Mouse (Mus musculus) B cell, adult 2 months (primary cell): Measurements from ENCODE around the gene Cdc42bpg.
"Not testable (repeated sequence)": the region's sequence is repeated elsewhere in the genome, so short reads cannot be mapped to it uniquely, and the experiment has no call there.

Source experiments
- DNase-seq, 2 experiments: peaks; one replicate each; pipeline ENCODE4 v3.0.0; 2022

Gene Cdc42bpg

DNA sequence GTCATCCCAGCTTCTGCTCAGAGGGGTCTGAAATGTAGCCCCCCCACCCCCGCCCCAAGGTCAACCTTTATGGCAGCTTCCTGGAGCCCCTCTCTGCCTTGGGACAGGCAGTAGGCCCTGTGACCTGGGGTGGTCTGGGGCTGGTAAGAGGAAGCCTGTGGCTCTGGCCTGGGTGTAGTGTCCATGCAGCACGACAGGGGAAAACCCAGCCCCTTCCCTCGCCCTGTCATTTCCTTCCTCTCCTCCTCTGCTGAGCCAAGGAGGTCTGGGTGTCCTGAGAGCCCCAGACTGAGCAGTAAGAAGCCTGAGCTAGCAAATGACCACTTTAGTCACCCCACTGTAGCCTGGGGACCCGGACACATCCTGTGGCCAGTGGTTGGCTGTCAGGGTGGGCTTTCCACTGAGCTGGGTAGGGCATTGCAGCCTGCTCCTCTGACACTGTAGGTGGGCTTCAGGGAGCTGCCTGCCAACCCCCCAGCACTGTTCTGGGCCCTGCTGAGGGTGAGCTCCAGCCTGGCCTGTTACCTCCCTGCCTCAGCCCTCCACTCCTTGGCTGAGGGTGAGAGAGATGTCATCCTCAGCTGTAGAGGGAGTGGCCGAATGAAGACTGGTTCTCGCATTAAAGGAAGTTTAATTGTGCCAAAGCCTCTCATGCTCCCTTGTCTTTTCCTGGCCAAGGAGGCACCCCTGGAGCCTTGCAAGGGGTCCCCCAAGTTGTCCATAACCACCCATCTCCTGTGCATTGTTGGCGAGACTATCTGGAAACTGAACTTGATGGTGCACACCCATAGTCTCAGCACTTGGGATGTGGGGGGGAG, 6.6 kb upstream of the Cdc42bpg start:
- DNase-seq = no peak

DNA sequence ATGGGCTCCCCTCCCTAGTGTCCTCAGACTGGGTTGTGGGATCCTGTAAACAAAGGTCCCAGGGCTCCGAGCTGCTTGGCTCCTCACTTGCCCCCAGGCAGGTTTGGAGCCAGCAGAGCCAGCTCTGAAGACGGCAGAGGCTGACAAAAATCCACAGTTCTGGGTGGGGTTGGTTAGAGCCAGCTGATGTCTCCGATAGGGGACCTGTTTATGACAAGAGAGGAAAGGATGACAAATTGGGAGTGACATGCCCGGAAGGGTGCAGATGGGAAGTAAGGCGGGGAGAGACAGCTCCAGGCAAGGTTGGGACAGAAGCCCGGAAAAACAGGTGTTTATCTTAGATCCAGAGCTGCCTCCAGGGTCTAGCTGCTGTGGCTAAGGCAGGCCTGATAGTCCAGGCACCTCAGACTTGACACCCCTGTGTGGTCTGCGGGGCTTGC, 5.8 kb upstream of the Cdc42bpg start:
- DNase-seq = no peak

DNA sequence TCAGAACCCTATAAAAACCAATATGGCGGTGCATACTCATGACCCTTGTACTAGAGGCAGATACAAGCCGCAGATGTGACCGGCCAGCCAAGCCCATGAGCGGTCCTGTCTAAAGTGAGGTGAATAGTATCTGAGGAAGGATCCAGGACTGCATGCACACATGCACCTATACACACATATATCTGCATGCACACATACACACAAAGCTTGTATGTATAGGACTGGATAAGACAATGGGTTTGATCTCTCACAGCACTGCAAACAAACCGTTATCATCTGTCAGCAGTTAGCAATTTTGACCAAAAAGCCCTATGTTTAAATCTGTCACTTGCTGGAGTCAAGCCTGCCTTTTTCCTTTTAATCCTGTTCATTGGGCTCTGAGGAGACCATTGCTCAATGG, 4.1 kb upstream of the Cdc42bpg start:
- DNase-seq = no peak

DNA sequence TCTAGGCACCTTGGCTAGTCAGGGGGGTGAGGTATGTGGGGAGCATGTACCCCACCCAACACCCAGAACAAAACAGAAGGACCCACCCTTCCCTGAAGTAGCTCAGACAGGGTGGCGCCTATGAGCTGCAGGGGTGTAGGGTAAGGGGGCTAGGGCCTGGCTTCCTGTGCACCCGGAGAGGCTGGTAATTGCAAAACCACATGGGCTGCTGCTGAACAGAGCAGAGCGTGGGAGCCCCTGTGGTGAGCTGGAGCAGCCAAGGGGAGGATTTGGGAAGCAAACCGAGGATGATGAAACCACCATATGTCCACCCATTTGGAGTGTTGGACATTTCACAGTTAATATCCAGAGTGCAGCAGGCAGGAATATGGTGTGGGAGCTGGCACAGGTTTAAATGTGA, 3.7 kb upstream of the Cdc42bpg start:
- DNase-seq = no peak

DNA sequence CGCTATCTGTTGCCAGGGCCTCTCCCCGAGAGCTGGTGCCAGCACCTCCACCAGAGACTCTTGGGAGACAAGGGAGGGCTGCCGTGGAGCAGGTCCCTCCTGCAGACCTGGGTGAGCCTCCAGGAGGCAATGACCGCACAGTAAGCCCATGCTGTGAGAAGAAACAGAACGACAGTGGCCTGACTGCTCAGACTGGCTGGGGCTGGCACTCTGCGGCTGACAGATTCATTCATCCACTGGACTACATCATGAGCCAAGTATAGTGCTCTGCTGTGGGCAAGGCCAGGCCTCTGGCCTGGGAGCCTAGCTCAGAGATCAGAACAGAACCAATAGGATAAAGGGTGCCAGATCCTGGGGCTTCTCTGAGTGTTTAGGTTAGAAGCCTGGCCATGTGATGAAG, 2.4 kb upstream of the Cdc42bpg start:
- no peak for DNase-seq

DNA sequence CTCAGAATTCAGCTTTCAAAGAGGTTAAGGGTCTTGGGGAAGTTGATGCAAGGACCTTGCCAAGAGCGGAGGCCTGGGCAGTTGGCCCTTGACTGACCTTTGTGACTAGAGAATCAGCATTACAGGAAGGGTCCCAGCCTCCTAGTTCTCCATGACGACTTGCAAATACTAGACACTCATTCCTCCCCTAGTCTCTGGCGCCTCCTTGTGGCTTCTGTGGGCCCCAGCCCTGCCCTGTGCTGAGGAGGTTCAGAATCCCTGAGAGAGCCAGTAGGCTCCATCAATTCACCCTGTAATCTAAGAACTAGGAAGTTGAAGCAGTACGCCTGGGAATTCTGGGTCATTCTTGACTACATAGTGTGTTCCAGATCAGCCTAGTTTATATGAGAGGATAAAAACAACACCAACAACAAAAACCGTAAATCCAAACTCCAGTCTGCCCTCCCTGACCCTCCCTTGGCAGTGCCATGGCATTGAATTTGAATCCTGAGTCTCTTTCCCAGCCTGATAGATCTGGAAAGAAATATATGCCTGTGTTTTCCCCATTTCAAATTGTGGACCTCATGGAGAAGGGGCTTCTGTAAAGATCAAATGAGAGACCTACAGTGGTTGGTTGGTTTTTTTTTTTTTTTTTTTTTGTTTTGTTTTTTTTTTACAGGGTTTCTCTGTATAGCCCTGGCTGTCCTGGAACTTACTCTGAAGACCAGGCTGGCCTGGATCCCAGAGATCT, 1.3 kb upstream of the Cdc42bpg start:
- peak; percentile 92 to 94 for DNase-seq

DNA sequence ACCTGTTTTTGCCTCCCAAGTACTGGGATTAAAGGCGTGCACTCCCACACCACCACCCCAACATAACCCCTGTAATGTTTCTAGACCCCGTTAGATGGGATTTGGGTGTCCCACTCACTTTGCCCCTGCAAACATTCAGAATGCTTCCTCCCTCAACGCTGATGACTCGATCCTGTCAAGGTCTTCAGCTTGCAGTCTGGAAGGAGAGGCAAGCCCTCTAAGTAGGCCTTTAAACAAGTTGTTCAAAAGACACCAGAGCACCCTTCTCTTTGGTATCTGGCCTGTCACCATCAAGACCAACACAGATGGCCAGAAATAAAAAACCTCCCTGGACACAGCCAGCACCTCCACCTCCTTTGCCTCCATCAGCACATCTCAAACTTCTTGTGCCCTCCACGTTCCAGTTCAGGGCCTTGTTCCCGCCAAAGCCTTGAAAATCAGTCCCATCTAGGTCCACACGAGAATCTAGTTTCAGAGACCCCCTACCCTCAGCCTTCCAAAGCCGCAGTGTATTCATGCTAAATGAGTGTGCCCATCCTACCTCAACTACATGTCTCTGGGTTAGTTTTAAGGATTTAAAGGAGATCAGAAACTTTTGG, 640 bp upstream of the Cdc42bpg start:
- DNase-seq = no peak

DNA sequence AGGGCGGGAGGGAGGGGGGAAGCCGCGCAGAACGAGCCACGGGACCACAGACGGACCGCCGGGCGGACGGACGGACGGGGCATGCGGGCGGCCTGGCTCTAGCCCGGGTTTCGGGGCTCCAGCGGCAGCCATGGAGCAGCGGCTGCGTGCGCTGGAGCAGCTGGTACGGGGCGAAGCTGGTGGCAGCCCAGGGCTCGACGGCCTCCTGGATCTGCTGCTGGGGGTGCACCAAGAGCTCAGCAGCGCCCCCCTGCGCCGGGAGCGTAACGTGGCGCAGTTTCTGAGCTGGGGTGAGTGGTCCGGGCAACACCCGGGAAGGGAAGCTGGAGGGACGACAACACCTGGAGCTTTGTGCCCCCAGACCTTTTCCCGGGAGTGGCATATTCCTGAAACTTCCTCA, 330 bp downstream of the Cdc42bpg start:
- DNase-seq = peak; percentile 91 to 93

DNA sequence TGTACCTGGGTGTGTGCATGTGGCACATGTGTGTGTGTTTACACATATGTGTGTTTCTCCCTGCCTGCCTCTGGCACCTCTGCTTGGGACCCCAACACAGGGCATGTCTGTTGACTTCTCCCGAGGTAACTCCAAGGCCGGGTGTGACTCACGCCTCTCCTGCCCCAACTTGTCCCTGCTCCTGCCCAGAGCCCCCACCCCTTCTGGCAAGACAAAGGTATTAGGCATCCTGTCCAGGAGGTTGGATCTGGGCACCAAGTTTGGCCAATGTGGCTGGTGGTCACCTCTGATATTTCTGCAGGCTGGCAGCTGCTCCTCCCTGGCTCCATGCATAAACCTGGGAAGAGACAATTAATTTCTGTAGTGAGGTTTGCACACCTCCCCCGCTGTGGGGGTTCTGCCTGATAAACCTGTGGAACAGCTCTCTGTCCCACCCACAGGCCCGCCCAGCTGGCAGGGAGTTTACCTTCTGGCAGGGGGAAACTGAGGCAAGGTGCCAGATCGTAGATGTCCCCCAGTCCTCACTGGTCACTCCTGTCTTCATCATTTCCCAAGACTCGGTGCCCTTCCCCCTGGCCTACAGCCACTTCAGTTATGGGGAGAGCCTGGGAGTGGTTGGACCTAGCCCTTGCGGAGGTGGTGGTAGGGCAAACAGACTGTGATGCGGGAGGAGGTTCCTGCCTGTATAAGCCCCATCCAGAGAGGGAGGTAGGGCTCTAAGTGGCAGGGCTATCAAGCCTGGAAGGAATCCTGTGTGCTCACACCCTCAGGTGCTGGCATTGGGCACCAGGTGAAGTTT, 1.7 kb downstream of the Cdc42bpg start:
- no peak for DNase-seq

DNA sequence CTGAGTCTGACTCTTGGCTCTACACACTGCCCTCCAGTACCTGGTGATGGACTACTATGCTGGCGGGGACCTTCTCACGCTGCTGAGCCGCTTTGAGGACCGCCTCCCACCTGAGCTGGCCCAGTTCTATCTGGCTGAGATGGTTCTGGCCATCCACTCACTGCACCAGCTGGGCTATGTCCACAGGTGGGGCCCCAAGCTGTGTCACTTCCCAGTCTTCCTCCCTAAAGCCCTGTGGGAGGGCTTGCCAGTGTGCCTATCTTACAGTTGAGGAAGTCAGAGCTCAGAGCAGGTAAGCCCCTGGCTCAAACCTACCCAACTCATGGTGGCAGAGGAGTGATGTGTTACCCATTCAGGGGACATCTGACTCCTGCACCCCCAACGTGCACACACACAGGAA, 3.9 kb downstream of the Cdc42bpg start:
- no peak for DNase-seq

DNA sequence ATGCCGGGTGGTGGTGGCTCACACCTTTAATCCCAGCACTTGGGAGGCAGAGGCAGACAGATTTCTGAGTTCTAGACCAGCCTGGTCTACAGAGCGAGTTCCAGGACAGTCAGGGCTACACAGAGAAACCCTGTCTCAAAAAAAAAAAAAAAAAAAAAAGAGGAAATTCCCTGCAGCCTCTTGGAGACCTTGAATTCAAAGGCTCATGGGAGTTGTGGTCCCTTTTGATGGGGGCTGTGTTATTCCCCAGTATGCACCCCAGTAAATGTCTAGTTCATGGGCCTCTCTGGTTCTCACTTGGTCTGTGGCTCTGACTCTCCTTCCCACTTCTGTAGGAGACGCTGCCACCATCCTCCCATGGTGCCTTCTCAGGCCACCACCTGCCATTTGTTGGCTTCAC, 5.5 kb downstream of the Cdc42bpg start:
- not testable (repeated sequence) for DNase-seq

DNA sequence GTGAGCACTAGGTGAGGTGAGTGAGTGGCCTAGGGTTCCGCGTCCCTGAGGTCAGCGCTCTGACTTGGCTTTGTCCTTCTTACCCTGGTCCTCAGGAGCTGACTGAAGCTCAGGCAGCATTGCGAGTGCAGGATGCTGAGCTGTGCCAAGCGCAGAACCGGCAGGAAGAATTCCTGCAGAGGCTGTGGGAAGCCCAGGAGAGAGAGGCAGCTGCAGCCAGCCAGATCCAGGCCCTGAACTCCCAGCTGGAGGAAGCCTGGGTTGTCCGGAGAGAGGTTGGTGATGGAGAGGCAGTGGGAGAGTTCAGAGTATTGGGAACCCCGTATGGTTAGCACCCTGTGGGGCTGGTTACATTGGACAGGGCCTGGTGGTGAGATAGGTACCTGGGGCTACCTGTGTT, 7.5 kb downstream of the Cdc42bpg start:
- no peak for DNase-seq

DNA sequence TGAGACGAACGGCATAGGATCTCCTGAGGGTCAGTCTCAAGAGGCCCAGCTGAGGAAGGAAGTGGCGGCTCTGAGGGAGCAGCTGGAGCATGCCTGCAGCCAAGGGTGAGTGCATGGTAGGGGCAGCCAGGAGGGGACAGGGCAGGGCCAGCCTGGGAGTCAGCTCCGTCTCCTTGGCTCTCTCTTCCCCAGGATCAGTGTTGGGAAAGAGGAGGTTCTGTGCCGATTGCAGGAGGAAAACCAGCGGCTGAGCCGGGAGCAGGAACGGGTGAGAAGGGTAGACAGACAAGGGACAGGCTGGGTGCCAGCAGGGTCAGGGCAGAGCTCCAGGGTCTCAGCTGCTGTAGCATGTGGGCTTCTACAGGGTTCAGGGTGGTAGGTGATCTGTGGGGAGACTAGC, 8.3 kb downstream of the Cdc42bpg start:
- no peak for DNase-seq

DNA sequence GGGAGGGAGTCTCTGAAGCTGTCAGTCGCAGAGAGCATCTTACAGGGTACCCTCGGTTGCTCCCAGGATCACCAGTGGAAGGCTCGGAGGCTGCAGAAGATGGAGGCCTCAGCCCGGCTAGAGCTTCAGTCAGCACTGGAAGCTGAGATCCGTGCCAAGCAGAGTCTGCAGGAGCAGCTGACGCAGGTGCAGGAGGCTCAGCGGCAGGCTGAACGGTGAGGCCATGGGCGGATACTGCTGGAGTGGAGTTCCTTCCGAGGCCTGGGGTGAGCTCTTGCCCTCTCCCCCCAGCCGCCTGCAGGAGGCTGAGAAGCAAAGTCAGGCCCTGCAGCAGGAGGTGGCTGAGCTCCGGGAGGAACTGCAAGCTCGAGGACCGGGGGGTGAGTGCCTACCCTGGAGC, 9.3 kb downstream of the Cdc42bpg start:
- no peak for DNase-seq

DNA sequence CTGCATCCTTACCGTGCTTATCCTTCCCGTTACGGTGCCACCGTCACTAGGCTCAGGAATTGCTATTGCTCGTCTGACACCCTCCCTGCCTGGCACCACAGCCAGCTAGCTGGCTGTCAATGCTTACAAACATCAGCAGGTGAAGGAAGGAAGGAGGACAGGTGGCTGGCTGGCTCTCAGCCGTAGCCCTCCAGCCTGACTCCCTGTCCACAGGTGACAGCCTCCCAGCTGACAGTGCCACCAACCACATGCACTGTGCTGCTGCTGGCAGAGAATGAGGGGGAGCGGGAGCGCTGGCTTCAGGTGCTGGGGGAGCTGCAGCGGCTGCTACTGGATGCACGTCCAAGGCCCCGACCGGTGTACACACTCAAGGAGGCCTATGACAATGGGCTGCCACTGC, 11.9 kb downstream of the Cdc42bpg start:
- no peak for DNase-seq

DNA sequence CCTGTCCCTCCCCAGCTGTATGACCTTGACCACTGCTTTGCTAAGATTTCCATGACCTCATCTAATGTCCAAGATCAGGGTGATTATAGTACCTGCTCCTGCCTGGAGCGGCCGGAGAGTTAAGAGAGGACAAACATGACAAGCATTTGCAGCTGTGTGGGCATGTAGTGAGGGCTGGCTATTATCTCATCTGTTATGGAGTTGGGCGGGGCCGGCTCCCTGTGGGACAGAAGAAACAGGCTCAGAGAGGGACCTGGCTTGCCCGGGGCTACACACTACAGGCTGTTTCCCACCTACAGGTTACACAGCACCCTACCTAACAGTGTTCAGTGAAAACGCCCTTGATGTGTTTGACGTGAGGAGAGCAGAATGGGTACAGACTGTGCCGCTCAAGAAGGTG, 15.1 kb downstream of the Cdc42bpg start:
- DNase-seq = no peak

DNA sequence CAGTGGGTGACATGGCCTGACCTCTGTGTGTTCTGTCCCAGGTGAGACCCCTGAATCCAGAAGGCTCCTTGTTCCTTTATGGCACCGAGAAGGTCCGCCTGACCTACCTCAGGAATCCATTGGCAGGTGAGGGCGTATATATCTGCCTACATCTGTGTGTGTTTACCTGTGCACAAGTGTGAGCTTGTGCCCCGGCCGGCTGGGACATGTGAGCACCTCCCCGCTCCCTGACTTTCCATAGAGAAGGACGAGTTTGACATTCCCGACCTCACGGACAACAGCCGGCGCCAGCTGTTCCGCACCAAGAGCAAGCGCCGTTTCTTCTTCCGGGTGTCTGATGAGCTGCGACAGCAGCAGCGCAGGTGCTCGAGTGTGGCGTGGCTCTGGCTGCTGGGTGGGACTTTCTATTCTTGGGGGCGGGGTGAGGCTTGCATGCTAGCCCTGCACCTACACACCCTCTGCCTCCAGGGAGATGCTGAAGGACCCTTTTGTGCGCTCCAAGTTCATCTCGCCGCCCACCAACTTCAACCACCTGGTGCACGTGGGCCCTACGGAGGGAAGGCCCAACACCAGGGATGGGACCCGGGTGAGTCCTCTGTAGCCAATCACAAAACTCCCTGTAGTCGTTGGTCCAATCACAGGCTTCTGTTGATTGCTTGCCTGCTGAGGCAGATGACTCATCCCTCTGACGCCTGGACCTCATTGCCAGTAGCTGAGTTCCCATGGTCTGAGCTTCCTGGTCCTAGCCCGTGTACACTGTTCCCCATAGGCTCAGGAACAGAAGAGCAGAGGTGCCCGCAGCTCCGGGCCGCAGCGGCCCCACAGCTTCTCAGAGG, 15.7 kb downstream of the Cdc42bpg start:
- DNase-seq = no peak

DNA sequence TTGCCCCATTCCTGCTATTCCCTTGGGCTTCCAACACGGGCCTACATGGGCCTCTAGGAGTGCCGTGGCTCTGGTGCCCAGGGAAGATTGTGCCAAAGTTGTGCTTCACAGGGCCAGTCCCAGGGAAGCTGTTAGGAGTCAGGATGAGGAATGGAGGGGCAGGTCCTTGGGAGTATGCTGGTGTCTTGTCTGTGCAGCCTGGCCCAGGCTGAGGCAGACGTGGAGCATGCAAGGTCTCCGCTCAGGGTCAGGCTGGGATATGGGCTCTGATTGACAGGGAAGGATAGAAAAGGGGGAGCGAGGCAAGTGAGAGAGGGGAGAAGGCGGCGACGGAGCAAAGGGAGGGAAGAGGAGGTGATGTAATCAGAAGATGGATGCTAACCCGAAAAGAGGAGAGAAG, 18.5 kb downstream of the Cdc42bpg start:
- DNase-seq = no peak

DNA sequence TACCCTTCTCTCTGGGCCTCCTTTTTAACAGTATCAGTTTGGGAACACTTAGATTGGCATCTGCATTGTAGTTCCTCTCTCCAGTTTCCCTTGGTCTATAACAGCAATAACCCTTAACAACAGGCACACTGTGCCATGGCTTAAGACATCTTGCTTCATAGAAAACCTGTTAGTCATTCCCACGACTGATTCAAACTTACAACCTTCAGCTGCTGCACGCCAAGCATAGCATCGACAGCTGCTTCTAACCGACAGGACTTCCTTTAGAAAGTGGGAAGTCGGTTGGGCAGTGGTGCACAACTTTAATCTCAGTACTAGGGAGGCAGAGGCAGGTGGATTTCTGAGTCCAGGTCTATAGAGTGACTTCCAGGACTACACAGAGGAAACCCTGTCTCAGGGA, 24.9 kb downstream of the Cdc42bpg start:
- DNase-seq = no peak

DNA sequence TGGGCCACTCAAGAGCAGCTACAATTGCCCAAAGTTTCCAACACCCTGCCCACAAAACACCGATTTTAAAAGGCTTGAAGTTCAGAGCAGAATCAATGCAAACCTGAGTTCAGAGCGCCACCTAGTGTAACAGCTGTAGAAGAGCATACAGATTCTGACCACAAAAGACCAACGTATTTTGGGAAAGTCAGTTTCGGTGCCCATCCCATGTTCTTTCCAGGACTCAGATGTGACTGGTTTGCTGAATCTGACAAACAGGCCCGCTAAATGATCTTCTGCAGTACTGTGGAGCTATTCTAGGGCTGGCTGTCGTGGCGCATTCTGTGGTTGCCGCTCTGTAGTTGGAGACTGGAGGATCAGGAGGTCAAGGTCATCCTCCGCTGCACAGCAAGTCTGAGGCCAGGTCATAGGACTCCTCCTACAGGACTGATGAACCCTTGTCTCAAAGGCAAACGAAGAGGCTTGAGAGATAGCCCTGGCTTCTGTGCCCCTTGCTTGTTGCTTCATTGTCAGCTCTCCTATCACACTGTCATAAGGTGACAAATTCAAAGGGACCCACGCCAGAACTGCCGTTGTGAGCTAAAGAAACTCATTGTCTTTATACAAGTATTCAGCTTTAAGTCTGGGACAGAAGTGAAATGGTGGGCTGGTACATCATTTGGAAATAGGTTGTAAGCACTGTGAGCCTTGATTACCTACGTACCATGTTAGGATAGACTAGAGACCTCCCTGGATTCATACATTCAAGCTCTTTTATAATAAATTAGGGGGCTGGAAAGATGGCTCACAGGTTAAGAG, 25.7 kb downstream of the Cdc42bpg start:
- DNase-seq = peak; percentile 74 to 77
